Mouse (Mus musculus) midbrain, postnatal 0 days (tissue): ENCODE data around the gene F2rl1. TPM values are rescaled to one million over a fixed set of nuclear protein-coding genes. Genes with fewer than 3 reads are reported as not detected.

Source experiments
- ATAC-seq: fragments of 200-750 bp; cut with Nextera tagmentation; 2 replicates; pipeline ENCODE4 v1.8.0; 2017; ENCODE audit warnings: moderate number of reproducible peaks, mild to moderate bottlenecking, moderate TSS enrichment, moderate library complexity; ENCODE audit not compliant: low FRiP score
- DNase-seq: peaks from one replicate; pipeline ENCODE4 v3.0.0-alpha.2; 2015; ENCODE audit warnings: low spot score
- H3K27ac ChIP-seq: fragments of 300-500 bp; sonication (generic); 2 replicates; pipeline ENCODE4 v1.5.1; 2014; ENCODE audit warnings: low read depth, mild to moderate bottlenecking, low read length, mixed read lengths
- H3K27me3 ChIP-seq: fragments of 300-500 bp; sonication (generic); 2 replicates; pipeline ENCODE4 v1.6.1; 2014; ENCODE audit warnings: low read length, control low read depth, mixed read lengths; ENCODE audit not compliant: insufficient read depth
- H3K36me3 ChIP-seq: fragments of 300-500 bp; sonication (generic); 2 replicates; pipeline ENCODE4 v1.6.1; 2014; ENCODE audit warnings: low read length, control low read depth, mixed read lengths; ENCODE audit not compliant: insufficient read depth
- H3K4me1 ChIP-seq: fragments of 300-500 bp; sonication (generic); 2 replicates; pipeline ENCODE4 v1.6.1; 2014; ENCODE audit warnings: mild to moderate bottlenecking, control low read depth, antibody characterized with exemption, low read length, mixed read lengths; ENCODE audit not compliant: insufficient read depth
- H3K4me2 ChIP-seq: fragments of 300-500 bp; sonication (generic); 2 replicates; pipeline ENCODE4 v1.6.1; 2014; ENCODE audit warnings: low read depth, mild to moderate bottlenecking, low read length, mixed read lengths; ENCODE audit not compliant: poor library complexity, severe bottlenecking
- H3K4me3 ChIP-seq: fragments of 300-500 bp; sonication (generic); 2 replicates; pipeline ENCODE4 v1.5.1; 2014; ENCODE audit warnings: low read depth, mild to moderate bottlenecking, low read length, moderate library complexity
- H3K9ac ChIP-seq: fragments of 300-500 bp; sonication (generic); replicated peaks from 2 replicates; pipeline ENCODE4 v1.6.1; 2014; ENCODE audit warnings: mild to moderate bottlenecking, low read length, moderate library complexity, mixed read lengths; ENCODE audit not compliant: poor library complexity, severe bottlenecking
- H3K9me3 ChIP-seq: fragments of 300-500 bp; sonication (generic); 2 replicates; pipeline ENCODE4 v1.6.1; 2016; ENCODE audit warnings: low read length, control low read depth
- CTCF ChIP-seq: IDR thresholded peaks from 2 replicates; pipeline ENCODE4 v1.5.1; 2016; ENCODE audit warnings: antibody characterized with exemption, mild to moderate bottlenecking
- WGBS: fragments of 180-500 bp; shearing (Covaris S2); extraction: QIAGEN DNeasy Blood & Tissue Kit; methylation state at CpG from one replicate; pipeline ENCODE4 v1.1.7; 2014; 5-methylcytosine and 5-hydroxymethylcytosine counted together
- polyA plus RNA-seq: library from polyadenylated mRNA; unstranded; fragments of >200 nt; fragmentation: Nextera tagmentation; extraction: Ambion mirVana; gene quantifications from 2 replicates; pipeline ENCODE4 v1.2.1, GENCODE M21; 2015
- total RNA-seq: library from RNA; depleted of rRNA; stranded (reverse); fragments of >200 nt; gene quantifications from 2 replicates; pipeline ENCODE4 v1.2.3, GENCODE M21; 2014; rRNA removed

The F2rl1 gene
- total and polyA plus RNA-seq, 2 experiments from 2014 or later: 0.16 to 0.21 TPM

DNA sequence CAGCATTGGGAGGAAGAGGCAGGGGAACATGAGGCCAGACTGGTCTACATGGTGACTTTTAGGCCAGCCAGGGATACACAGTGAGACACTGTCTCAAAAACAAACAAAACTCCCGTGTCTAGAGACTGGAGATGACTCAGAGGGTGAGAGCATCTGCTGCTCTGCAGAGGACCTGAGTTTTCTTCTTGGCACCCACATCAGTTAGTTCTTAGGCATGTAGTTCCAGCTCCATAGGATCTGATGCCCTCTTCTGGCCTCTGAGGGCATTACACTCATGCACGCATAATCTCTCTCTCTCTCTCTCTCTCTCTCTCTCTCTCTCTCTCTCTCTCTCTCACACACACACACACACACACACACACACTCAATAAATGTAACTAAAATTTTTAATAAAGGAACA lies 54.1 kb downstream of the F2rl1 start:
- no peak overlapping the region for H3K4me3 ChIP-seq
- H3K36me3 ChIP-seq: no peaks in the 10 kb centered on the region
- no peaks in the 10 kb centered on the region for H3K4me1 ChIP-seq
- no peak overlapping the region for H3K9ac ChIP-seq
- no peaks in the 10 kb centered on the region for H3K9me3 ChIP-seq
- TF ChIP-seq CTCF: peak; percentile 63
- H3K27me3 ChIP-seq: no peaks in the 10 kb centered on the region
- H3K27ac ChIP-seq: no peak overlapping the region
- DNase-seq (peak; percentile 38), ATAC-seq (no peak)
- 67% methylated on average over 2 of the region's 2 CpGs for WGBS
- no peak overlapping the region for H3K4me2 ChIP-seq

Other genes with a start within 250 kb of the F2rl1 start
- 17.7 and 23.8 TPM in 2 replicates for gene Zbed3, start 201.6 kb downstream of the F2rl1 start, total RNA-seq
- 26.6 and 31.5 TPM in 2 replicates for gene Zbed3, start 201.6 kb downstream of the F2rl1 start, polyA plus RNA-seq
- 25.5 and 27.6 TPM in 2 replicates for gene Aggf1, start 149.9 kb downstream of the F2rl1 start, total RNA-seq
- gene Aggf1, start 149.9 kb downstream of the F2rl1 start, polyA plus RNA-seq: 26.7 and 28.7 TPM in 2 replicates
- 3.7 and 7.7 TPM in 2 replicates for gene Crhbp, start 80.3 kb downstream of the F2rl1 start, total RNA-seq
- gene Crhbp, start 80.3 kb downstream of the F2rl1 start, polyA plus RNA-seq: 5.2 and 6.7 TPM in 2 replicates
- not detected in 2 replicates for gene S100z, start 46.5 kb downstream of the F2rl1 start, total RNA-seq
- not detected in 2 replicates for gene S100z, start 46.5 kb downstream of the F2rl1 start, polyA plus RNA-seq
- gene F2r, start 93.3 kb upstream of the F2rl1 start, total RNA-seq: 36.3 and 48.3 TPM in 2 replicates
- 27.3 and 28.8 TPM in 2 replicates for gene F2r, start 93.3 kb upstream of the F2rl1 start, polyA plus RNA-seq
- gene F2rl2, start 171.6 kb upstream of the F2rl1 start, total RNA-seq: 0.38 and 0.49 TPM in 2 replicates
- gene F2rl2, start 171.6 kb upstream of the F2rl1 start, polyA plus RNA-seq: 0.34 and 0.68 TPM in 2 replicates